Mouse (Mus musculus) NIH3T3 (cell line): ENCODE results near the gene Zfp715.
A peak's percentile ranks its signal among the peaks of the same experiment; 100 is the strongest.

Experiments
- DNase-seq: peaks from one replicate; pipeline ENCODE4 v3.0.0-alpha.2; 2012; ENCODE audit warnings: low read depth

Zfp715 gene

GRCm38 (mm10) chr7:43313013-43313428 lies at the start of gene Zfp715:
TSS of gene Zfp715 (minus strand) at chr7:43313294.
- DNase-seq, result peak; percentile 96

GRCm38 (mm10) chr7:43362021-43362420 lies 48.9 kb upstream of the Zfp715 start:
- peak; percentile 74 for DNase-seq

GRCm38 (mm10) chr7:43361442-43361841 lies 48.3 kb upstream of the Zfp715 start:
- DNase-seq, result no peak

- DNase-seq, result no peak
Observed at GRCm38 (mm10) chr7:43358556-43358955, 45.5 kb upstream of the Zfp715 start.

GRCm38 (mm10) chr7:43354893-43355835 lies 42.1 kb upstream of the Zfp715 start:
- no peak for DNase-seq

GRCm38 (mm10) chr7:43353758-43354157 lies 40.7 kb upstream of the Zfp715 start:
- no peak for DNase-seq

GRCm38 (mm10) chr7:43353118-43353517 lies 40.0 kb upstream of the Zfp715 start:
- no peak for DNase-seq

- no peak for DNase-seq
Observed at GRCm38 (mm10) chr7:43351154-43351553, 38.1 kb upstream of the Zfp715 start, which contains the start of gene Siglecf. TSS of gene Siglecf (plus strand) at chr7:43351341.

- DNase-seq, result peak; percentile 51
Observed at GRCm38 (mm10) chr7:43349623-43350022, 36.5 kb upstream of the Zfp715 start.

- DNase-seq, result peak; percentile 14
Observed at GRCm38 (mm10) chr7:43346571-43346970, 33.5 kb upstream of the Zfp715 start.

- DNase-seq, result no peak
Observed at GRCm38 (mm10) chr7:43346148-43346547, 33.1 kb upstream of the Zfp715 start.

- no peak for DNase-seq
Observed at GRCm38 (mm10) chr7:43344491-43344890, 31.4 kb upstream of the Zfp715 start.

GRCm38 (mm10) chr7:43344020-43344419 lies 30.9 kb upstream of the Zfp715 start:
- DNase-seq, result no peak

- no peak for DNase-seq
Observed at GRCm38 (mm10) chr7:43343191-43343590, 30.1 kb upstream of the Zfp715 start.

- DNase-seq, result no peak
Observed at GRCm38 (mm10) chr7:43340771-43341170, 27.7 kb upstream of the Zfp715 start.

GRCm38 (mm10) chr7:43333899-43334298 lies 20.8 kb upstream of the Zfp715 start:
- no peak for DNase-seq

GRCm38 (mm10) chr7:43333203-43333602 lies 20.1 kb upstream of the Zfp715 start:
- DNase-seq, result no peak

- no peak for DNase-seq
Observed at GRCm38 (mm10) chr7:43328101-43328500, 15.0 kb upstream of the Zfp715 start.

- DNase-seq, result no peak
Observed at GRCm38 (mm10) chr7:43326223-43326780, 13.2 kb upstream of the Zfp715 start.

- DNase-seq, result peak; percentile 26
Observed at GRCm38 (mm10) chr7:43312386-43313012, 595 bp downstream of the Zfp715 start.

GRCm38 (mm10) chr7:43311632-43312031 lies 1.5 kb downstream of the Zfp715 start:
- DNase-seq, result peak; percentile 3

GRCm38 (mm10) chr7:43309069-43309468 lies 4.0 kb downstream of the Zfp715 start:
- no peak for DNase-seq

- no peak for DNase-seq
Observed at GRCm38 (mm10) chr7:43305235-43305634, 7.9 kb downstream of the Zfp715 start.
